Mouse (Mus musculus): ENCODE results near the gene Rbm18.

Rbm18 gene

GRCm38 (mm10) chr2:36067132-36067531 lies 69.4 kb downstream of the Rbm18 start:
- DNase-seq (ENCODE audit: low spot score), result no peak
